Mouse (Mus musculus): ENCODE data around the gene Megf11.

Gene Megf11

DNA sequence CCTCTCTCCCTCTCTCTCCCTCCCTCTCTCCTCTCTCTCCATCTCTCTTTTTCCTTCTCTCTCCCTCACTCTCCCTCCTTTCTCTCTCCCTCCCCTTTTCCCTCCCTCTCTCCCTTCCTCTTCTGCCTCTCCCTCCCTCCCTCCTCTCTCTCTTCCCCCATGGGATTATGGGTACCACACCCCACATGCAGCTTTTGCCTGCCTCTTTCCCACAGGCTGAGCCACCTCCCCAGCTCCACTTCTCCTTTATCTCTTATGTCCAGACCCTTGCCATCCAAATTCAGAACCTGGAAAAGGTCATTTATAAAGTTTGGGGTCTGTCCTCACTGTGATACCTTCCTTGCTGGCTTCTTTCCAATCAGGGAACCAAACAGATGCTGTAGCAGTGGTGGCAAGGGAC is 180.5 kb downstream of the Megf11 start:
- DNase-seq (ENCODE audit: low spot score), result no peak

DNA sequence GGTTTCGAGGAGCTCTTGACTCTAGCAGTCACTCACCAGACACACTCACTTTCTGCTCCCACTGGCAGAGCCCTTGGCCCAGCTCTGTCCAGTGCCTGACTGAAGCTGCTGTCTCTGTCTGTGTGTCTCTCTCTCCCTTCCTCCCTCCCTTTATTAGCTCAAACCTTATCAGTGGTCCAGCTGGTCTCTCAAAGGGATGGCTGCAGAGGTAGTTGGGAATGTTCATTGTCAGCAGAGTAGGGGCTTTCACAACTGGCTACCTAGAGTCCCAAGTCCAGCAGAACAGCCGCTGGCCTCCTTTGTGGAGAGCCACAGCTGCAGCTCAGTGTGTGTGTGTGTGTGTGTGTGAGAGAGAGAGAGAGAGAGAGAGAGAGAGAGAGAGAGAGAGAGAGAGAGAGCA is 180.9 kb downstream of the Megf11 start:
- DNase-seq (ENCODE audit: low spot score), result no peak

DNA sequence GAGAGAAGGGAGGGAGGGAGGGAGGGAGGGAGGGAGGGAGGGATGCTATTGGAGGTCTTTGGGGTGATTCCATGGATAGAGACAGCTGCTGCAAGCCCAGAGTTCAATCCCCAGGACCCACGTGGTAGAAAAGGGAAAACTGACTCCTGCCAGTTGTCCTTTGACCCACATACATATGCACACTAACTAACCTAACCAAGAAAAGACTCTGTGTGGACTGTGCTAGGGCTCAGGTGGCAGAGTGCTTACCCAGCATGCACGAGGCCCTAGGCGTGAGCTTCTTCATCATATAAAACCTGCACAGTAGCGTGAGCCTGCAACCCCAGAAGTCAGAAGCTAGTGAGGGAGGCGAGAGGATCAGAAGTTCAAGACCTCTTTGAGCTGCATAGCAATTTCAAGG is 182.1 kb downstream of the Megf11 start:
- DNase-seq (ENCODE audit: low spot score), result no peak

DNA sequence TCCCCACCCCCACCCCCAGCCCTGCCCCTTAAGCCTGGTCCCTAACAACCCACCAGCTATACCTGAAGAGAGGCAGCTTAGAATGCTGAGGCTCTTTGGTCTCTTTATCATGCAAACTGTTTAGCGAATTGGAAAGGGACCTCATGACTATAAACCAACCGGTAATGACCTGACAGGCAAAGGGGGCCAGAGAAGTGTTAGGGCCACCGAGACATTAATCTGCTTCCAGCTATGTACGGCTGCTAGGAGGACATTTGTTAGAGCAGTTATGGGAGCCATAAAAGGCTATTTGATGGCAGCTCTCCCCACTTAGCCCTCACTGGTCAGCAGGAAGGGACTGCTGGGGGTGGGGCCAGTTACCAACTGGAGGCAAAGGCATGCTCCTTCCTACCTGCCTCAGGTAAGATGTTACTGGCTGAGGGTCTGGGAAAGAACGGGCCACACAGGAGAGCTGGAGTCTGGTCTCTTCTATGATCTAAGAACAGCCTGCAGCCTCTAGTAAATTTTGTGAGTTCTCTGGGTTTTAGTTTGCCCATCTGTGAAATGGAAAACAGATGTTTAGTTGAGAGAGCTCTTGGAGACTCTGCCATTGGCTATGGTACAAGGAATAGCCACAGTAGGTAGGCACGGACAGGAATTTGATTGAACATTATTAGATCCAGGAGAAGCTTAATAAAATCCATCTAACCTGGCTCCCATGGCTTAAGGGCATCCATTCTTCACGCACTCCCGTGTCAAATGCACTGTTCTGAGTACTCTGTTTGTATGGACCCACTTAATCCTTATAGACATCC is 183.2 kb downstream of the Megf11 start:
- no peak for DNase-seq (ENCODE audit: low spot score)

DNA sequence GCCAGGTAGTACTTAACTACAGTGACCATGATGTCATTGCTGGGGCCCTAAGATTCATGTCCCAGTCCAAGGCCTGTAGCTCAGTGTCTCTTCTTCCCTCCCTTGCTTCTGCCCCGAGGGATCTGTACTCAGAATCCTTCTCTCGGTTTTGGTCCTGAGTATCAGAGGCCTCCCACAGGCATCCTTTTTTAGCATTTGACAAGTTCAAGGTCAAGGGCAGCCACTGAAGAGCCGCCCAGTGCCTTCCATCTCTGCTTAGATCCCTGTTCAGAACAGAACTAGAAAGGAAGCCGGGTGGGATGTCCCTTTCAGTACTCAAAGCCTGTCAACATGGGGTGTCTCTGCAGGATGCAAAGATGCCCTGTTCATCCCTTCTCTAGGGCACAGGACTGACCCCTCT is 185.0 kb downstream of the Megf11 start:
- no peak for DNase-seq (ENCODE audit: low spot score)

DNA sequence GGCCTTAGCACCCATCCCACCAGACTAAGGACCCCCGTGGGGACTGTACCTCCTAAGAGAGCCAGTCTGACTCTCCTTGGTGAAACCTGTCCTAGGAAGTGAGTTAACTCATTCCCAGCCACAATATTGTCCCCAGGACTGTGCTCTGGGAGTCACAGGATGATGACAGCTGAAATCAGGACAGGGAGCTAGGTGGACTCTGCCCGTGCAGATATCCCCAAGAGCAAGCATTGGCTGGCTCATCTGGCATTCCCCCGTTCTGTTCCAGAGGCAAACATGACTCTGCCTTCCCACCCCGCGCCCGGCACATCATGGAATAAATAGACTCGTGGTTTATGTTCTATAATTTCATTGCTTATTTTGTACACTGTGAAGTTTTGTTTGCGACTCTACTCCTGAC is 185.7 kb downstream of the Megf11 start:
- no peak for DNase-seq (ENCODE audit: low spot score)

DNA sequence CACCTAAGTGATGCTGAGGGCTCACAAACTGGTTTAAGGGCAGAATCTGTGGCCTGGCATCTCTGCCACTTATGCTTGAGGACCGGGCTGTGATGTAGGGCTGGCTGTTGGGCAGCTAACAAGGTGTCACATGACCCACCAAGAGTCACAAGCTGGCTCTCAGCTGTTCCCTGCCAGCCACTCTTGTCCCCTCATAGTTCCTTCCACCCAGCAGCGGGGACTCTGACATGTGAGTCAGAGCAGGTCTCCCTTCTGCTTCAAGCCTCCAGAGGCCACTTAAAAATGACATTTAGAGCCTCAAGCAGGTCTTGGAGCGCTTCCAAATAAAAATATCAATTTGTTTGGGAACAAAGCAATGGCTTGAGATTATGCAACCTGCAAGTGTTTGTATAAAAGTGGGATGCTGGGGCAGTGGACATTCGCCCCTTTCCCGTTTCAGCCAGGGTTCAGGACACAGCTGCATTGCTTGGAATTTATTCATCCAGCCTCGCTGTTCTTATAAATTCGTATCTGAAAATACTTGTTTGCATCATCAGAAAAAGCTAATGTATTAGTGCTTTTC is 187.3 kb downstream of the Megf11 start:
- no peak for DNase-seq (ENCODE audit: low spot score)

DNA sequence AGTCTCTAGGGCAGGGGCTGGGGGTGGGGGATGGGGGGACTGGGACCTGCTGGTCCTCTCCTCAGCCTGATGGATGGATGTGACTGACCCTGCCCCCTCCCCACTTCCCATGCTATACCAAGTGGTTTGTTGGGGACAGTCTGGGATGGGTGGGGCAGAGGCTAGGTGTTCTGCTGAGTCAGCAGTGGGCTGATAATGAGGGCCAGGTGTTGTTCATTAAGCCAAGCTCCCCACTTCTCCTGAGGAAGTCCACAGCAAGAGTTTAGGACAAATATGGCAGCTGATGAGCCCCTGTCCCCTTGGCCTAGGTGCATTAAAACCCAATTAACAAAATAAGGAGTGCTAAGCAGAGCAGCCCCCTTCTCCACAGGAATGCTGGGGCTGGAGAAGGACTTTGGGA is 190.2 kb downstream of the Megf11 start:
- DNase-seq (ENCODE audit: low spot score), result no peak

DNA sequence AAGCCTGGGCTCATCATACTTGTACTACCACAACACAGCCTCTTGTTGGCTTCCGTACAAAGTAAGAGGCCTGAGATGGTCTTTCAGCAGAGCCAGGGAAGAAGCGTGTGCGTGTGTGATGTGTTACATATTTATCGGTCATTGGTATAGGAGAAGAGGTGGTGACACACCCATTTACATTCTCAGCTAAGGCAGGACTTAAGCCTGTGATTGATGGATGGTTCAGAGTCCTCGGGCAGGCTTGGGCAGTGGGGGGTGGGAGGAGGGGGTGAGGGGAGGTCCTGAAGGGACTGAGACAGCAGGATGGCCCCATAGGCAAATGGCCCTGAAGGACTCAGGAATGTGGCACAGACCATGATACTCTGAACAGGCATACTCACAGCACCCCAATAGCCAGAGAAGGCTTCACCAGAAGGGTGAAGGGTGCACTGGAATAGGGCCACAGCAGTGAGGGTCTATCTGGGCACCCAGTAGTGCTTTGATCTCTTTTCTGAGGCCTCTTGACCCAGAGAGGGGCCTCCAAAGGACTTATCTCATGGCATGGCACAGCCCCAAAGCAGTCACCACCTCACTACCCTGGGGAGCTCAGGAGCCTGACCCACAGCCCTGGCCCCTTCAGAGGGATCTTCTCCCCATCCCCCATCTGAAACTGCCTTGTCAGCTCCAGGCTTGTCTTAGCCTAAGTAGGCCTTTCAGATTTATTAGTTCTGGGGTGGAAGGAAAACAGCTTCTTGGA is 190.9 kb downstream of the Megf11 start:
- DNase-seq (ENCODE audit: low spot score), result no peak

DNA sequence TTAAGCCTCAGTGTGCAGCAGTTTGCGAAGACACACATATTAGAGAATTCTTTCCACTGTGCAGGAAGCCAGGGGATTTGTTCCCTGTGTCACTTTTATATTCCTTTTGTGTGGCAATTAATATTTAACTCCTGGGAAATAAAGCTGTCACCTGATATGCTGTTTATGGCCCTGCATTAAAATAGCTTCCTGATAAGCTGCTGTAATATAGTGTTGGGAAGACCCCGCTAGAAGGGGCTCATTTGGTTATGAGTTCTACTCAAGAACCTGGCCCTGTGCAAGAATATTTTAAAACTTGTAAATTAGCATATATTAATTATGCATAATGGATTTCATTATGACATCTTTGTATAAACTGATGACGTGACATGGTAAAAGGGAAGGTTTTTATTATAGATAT is 191.7 kb downstream of the Megf11 start:
- no peak for DNase-seq (ENCODE audit: low spot score)

DNA sequence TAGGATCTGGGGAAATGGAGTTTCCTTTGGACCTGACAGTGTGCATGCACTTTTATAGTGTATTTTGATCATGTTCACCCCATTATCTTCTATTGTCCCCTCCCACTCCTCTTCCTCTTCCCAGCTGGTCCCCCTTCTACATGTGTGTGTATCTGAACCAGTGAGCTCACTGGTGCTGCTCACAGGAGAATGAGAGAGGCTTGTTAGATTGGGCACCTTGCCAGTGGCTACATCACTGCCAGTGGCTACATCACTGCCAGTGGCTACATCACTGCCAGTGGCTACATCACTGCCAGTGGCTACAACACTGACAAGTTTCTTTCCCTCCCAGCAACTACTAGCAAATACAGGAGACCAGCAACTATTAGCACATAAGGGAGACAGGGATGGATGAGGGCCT is 192.6 kb downstream of the Megf11 start:
- no peak for DNase-seq (ENCODE audit: low spot score)

DNA sequence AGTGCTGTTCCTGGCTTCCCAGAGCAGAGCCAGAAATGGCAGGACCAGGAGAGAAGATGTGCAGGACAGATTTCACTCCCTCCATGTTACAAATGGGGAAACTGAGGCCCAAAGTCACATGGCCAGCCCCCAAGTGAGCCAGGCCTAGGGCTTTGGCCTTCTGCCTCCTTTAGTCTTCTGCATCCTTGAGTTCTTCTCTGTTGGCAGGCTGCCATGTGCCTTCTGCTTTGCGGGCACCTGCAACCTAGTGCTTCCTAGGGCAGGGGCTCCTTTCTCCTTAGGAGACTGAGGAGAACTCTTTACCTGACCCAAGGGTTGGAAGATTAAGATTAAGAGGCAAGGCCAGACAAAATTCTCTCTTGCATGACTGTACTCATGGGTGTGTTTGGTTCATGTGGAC is 193.9 kb downstream of the Megf11 start:
- DNase-seq (ENCODE audit: low spot score), result no peak

DNA sequence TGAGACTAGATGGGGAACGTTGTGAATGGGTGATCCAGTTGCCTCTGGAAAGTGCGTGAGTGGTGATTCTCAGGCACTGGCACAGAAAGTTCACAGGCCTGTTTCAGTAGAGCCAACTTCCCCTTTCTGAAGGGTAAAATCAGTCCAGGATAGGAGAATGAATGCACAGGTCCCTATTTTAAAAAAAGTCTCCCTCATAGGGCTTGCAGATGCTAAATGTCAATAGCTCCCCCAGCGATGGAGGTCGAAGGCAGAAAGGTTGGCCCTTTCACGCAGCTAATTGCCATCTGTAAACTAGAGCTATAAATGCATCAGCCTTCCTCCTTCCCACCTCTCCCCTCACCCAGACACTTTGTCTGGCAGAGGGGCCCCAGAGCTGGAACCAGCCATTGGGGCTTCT is 200.9 kb downstream of the Megf11 start:
- DNase-seq (ENCODE audit: low spot score), result no peak

DNA sequence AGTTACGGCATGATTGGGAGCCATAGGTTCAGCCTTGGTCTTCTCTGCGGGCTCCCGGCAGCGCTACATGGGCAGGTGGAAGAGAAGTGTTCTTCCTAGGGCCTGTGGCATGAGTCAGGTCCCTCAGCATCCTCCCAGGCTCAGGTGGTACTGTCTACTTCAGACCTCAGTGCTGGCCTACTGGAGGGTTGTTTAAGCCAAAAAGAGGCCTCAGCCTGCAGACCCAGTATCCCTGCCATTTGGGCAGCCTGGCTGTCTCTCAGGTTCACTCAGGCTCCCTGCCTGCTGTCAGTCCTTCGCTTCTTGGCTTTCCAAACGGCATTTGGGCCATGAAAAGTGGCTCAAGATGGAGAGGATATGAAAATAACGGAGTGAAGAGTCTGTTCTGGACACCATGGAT is 202.6 kb downstream of the Megf11 start:
- DNase-seq (ENCODE audit: low spot score), result no peak

DNA sequence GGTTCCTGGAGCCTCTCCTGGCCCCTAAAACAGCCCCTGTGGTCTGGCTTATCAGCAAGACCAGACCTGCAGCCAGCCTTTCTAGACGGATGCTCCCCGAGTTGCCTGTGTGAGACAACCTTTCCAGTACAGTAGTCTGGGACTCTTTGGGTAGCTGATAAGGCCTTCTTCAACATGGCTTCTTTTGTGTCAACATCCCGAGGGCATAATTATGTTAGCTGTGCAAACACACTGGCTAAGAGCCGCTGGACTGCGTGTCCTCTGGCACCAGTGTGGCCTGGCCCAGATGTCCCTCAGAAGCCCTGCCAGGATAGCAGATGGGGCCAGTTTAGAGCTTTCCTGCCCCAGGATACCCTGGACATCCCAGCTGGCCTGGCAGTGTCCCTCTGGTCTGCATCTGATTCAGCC is 205.2 kb downstream of the Megf11 start:
- no peak for DNase-seq (ENCODE audit: low spot score)

DNA sequence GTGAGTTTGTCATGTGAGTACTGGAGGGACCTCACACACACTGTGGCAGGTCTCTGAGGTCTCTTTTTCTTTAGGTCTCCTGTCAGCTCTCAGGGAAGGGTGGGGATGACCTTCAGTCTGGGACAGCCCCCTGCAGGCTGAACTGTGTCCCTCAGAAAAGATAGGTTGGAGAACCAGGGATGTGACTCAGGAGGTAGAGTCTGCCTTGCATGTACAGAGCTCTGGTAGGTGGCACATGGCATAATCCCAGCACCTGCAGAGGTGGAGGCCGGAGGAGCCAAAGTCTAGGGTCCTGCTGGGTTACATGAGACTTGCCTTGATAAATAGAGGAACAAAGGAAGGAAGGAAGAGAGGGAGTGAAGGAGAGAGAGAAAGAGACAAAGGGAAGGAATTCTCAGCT is 206.0 kb downstream of the Megf11 start:
- no peak for DNase-seq (ENCODE audit: low spot score)

DNA sequence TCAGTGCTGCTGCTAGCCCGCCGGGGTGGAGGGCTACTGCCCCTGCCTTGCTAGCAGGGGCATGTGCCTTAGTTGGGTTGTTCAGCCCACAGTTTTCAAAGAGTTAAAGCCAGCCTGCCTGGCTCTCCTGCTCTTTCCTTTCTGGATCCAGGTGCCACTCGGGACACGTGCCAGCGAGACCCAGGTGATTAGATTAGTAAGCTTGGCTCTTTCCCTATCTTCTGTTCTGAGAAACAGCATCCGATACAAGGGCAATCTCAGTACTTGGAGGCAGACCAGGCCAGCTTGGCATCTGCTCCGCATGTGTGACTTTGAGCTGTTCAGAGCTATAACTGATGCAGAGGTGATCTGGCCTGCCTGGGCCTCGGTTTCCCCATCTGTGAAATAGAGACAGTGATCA is 209.0 kb downstream of the Megf11 start:
- no peak for DNase-seq (ENCODE audit: low spot score)

DNA sequence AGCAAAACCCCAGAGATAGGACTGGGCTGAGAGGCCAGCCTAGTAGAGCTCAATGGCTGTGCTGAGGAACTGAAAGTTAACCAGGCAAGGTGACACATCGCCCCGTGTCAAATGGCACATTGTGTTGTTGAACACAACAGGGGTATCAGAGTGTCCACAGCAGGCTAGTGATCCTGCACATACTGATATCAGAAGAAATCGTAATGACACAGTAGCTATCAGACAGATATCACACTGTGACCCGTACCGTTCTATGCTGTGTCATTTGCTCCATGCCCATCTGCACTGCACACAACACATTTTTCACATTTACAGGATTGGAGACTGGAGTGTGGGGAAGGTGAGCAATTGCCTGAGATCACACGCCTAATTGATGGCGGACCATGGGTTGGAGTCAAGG is 213.0 kb downstream of the Megf11 start:
- DNase-seq (ENCODE audit: low spot score), result no peak

DNA sequence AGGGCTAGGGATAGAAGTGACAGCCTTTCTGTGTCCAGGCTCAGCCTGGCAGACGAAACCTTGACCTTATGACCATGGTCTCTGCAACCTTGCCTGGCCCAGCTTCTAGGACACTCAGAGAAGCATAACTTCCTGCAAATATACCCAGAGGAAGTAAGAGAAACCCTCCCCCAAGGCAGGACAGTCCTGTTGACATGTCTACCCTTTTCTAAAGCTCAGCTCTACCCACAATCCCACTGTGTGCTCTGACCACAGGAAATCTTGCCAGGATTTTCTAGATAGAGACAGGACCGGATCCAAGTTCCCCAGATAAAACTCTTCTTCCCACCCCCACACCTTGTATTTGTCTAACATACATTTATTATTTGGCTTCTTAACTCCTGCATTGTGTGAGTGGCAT is 215.3 kb downstream of the Megf11 start:
- no peak for DNase-seq (ENCODE audit: low spot score)

DNA sequence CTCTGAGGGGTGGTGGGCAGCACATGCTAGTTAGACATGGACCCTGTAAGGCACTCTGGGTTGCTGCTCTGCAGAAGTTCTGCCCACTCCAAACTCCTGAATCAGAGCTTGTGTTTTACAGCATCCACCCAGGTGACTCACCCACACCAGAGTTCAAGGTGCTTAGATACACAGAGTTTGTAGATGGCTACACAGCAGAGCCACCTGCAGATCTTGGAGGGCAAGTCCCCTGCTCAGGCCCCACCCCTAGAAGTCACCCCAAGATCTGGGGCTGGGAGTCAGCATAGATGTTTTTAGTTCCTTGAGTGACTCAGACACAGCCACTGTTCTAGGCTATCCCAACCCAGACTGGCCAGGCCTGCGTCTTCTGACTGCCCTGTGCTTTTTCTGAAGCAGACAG is 217.5 kb downstream of the Megf11 start:
- no peak for DNase-seq (ENCODE audit: low spot score)

DNA sequence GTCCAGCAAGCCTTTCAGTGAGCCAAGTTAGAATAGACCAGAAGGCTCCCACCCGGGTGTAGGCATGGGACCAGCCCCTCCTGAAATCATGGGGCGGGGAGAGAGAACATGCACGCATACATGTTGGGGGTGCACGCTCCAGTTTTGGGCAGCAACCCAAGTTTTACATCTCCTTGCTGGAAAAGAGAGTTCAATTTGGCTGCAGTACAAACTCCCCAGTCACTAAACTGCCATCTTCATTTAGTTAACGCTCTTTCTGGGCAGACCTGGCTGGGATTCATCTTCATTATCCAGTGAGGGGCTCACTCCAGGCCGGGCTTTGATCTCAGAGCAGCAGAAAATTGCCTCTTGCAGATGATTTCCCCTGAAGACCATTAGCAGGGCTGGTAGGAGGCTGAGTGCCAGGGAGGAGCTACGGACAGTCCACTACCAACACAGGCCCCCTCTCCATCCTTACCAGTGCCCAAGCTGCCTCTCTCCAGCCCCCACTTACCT is 218.8 kb downstream of the Megf11 start:
- no peak for DNase-seq (ENCODE audit: low spot score)

DNA sequence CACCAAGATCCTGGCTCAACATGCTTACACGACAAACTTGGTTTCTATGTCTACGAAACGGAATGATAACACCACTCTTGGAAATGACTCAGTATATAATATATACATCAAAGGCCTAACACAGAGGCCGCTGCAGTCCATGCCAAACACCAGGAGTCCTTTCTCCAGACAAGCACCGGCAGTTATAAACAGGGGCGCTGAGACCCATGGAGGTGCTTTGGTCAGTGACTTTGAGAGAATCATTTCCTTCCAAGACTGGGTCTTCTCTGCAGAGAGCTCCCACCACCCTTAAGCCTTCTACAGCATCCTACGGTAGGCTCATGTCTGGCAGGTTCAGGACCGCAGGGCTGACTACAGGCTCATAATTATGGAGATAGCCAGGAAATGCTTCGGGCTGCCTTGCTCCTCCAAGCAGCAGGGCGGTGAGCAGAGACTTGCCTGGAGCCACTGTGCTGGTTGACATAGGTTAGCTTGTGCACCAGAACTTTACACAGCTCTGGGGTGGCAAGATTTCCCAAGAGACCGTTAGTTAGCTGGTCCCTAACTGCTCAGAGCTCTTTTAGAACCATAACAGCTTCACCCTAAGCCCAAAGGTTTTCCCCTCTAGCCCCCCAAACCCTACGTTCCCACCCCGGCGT is 219.8 kb downstream of the Megf11 start:
- DNase-seq (ENCODE audit: low spot score), result no peak
